Mouse (Mus musculus) hematopoietic multipotent progenitor cell, adult 10-12 weeks (in vitro differentiated cells): ENCODE measurements around the gene Kcnd2. TPM values are rescaled to one million over a fixed set of nuclear protein-coding genes. Genes with fewer than 3 reads are reported as not detected.

Experiments
- polyA plus RNA-seq: library from polyadenylated mRNA; stranded (reverse); fragments of >175 nt; gene quantifications from 2 replicates; pipeline ENCODE4 v1.2.3, GENCODE M21; 2012; ENCODE audit warnings: low replicate concordance

Gene Kcnd2
- polyA plus RNA-seq: not detected in 2 replicates

GRCm38 (mm10) chr6:21215491-21216191, at the start of gene Kcnd2:
Kcnd2 (plus strand) TSS chr6:21215503.

